Mouse (Mus musculus) neural tube, embryonic 10.5 days (tissue): ENCODE results near the gene Hdac9.

Experiments used
- DNase-seq: peaks from one replicate; pipeline ENCODE4 v3.0.0-alpha.2; 2017; ENCODE audit warnings: low spot score; ENCODE audit errors: extremely low spot score

The Hdac9 gene

GRCm38 (mm10) chr12:34916995-34917394 is at the start of gene Hdac9:
Gene Hdac9, minus strand, starts transcription at chr12:34917095.
- no peak for DNase-seq

GRCm38 (mm10) chr12:34949066-34949706 is 32.3 kb upstream of the Hdac9 start:
- DNase-seq, result no peak

DNA sequence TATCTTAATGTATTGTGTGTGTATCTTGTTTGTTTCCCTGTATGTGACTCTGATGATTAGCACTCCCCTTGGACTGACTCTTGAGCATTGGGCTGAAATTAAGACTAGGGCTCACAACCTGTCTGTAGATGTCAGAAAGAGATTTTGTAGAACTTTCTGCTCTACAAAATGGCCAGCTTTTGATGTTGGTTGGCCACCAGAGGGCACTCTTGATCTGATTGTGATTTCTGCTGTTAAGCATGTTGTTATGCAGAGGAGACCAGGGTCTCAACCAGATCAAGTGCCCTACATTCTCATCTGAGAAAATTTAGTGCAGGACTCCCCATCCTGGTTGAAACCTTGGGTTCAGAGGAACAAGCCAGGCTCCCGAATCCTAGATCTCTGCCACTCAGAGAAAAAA is 21.0 kb upstream of the Hdac9 start:
- no peak for DNase-seq

DNA sequence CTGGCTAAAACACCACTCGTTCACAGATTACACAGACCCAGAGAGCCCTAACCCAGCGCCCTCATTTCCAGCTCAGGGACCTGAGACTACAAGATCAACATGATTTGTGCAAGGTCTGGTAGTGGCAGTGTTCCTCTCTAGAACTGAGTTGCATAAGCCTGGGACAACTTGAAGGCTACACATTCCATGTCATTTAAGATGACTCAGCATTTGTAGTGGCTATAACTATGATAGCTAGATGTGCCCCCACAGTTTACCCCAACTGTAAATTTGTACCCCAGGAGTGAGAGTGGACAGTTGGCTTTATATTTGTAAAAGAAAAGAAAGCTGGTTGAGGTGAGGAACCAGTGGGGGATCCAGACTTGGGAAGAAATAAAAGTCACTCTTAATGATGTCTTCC is 8.9 kb downstream of the Hdac9 start:
- DNase-seq, result no peak

GRCm38 (mm10) chr12:34907506-34907850 is 9.4 kb downstream of the Hdac9 start:
- no peak for DNase-seq

DNA sequence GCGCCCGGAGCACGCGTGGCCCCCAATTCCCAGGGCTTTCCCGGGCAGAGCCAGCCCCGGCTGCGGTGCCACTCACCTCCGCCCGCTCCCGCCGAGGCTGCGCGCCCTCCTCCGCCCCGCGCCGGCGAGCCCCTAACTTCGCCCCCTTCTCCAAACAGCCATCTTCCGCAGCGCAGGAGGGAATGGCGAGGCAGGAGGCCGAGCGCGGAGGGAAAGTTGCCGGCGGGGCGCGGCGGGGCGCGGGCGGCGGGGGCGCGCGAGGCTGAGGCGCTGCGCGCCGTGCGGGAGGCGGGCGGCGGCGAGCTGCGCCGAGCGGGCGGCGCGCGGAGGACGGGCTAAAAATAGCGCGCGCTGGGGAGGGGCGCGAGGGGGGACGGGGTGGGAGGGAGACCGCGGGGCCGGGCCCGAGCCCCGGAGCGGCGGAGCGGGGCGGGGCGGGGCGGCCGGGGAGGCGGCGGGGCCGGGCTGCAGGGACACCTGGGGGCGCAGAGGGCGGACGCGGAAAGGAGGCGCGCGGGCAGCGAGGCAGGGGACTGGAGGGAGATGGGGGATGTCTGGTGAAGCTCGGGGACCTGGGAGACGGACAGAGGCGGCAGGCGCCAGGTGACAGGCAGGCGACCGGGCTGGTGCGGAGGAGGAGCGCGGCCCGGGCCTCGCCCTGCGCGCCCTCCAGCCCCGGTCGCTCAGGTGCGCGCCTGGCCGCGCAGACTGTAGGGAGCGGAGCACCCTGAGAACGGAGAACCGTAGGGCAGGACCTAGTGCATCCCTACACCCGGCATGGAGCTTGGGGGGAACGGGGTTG is 10.0 kb downstream of the Hdac9 start:
- DNase-seq, result peak; percentile 61

DNA sequence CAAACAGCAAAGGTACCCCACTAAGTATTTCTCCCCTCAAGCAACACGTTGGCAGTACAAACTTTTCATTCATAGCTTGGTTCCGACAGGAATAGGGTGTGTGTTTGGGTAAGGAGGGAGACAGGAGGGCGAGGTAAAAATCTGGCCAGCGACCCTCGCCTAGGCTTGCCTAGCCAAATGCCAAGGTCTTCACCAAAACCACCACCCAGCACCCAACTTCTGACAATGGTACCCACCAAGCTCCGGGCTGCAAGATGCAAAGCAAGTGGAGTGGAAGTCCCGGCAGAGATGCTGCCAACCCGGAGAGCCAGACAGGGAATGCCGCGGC is 10.6 kb downstream of the Hdac9 start:
- DNase-seq, result no peak

DNA sequence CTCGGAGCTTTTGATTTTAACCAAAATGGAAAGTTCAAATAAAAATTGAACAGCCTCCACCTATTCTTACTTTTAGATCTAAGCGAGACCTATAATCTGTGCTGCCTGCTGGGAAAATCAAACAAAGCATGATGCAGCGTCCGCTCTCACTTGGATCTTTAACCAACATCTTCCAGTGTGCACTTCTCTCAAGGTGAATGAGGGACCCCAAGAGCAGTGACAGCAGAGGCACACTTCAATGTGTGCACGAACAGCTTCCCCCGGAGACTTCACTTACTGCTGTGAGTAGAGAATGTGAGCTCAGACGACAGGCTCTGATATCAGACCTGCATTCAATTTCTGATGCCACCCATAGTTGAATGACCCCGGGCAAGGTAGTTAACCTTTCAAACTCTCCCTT is 16.7 kb downstream of the Hdac9 start:
- DNase-seq, result no peak

- DNase-seq, result no peak
These were observed 22.0 kb downstream of the Hdac9 start for GRCm38 (mm10) chr12:34894867-34895266.

GRCm38 (mm10) chr12:34888694-34889093 is 28.2 kb downstream of the Hdac9 start:
- DNase-seq, result no peak

DNA sequence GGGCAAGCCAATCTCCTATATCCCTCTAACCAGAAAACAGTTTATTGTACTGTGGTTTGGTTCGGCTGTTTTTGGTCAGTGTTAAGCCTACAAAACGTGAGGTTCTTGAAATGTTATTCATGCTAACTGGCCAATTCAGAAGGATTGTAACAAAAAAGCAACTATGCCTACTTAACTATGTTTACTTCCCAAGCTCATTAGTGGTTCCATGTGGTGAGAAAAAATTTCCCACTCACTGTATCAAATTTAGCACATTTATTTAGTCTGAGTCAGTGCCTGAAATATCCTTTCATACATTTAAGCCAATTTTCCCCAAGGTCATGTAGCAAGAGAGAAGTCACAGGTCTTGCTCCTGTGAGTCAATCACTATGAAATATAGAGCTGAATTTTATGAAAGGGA is 42.0 kb downstream of the Hdac9 start:
- no peak for DNase-seq

- no peak for DNase-seq
These were observed 45.9 kb downstream of the Hdac9 start for GRCm38 (mm10) chr12:34871028-34871427.

GRCm38 (mm10) chr12:34841196-34841595 is 75.7 kb downstream of the Hdac9 start:
- no peak for DNase-seq

DNA sequence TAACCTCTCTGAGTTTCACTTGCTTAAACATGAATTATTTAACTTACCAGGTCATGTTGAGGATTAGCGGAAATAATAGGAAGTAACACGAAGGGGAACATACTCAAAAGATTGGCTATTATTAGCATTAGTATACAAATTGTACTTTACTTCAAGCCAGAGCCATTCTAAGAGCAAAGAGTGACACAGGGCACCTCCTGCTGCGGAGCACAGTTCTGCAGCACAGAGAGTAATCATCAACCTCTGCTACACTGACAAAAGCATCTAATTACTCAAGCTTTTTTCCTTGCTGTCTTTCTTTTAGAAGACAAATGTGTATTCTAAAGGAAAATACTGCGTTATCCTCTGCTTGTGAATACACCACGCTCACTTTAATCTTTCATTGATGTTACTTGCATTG is 79.6 kb downstream of the Hdac9 start:
- no peak for DNase-seq

- no peak for DNase-seq
These were observed 80.0 kb downstream of the Hdac9 start for GRCm38 (mm10) chr12:34836864-34837263.

GRCm38 (mm10) chr12:34836085-34836484 is 80.8 kb downstream of the Hdac9 start:
- no peak for DNase-seq

GRCm38 (mm10) chr12:34835493-34835892 is 81.4 kb downstream of the Hdac9 start:
- DNase-seq, result no peak

DNA sequence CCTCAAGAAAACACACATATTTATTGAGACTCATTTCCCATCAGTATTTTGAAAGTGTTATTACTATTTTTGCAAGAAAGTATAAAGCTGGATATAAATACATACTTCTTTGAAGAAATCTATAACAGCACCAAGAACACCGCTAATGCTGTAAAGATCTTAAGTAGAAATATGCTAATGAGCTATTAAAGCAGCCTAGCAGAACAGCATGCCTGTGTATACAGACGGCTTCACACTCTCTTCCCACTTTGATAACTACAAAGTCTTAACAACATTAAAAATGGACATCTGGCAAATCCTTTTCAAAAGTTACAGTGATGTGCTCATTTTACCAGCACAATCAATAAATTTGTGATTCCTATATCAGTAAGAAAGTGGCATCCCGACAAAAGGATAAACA is 88.2 kb downstream of the Hdac9 start:
- DNase-seq, result no peak

DNA sequence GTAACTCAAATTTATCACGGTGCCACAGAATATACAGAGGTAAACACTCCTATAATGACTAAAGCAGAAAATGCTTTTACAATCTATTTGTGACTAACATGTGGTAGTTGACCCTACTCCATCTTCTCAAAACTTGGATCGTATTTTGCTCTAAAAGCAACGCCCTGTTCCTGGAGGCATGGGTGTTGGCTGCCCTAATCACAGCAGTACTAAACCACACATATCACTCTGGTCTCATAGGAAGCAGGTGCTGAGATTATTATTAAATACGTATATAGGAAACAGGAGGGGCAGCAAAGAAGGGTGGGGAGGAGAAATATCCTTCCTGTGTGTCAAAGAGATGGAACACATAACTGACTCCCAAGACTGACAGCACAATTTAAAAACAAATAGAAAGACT is 90.0 kb downstream of the Hdac9 start:
- no peak for DNase-seq

DNA sequence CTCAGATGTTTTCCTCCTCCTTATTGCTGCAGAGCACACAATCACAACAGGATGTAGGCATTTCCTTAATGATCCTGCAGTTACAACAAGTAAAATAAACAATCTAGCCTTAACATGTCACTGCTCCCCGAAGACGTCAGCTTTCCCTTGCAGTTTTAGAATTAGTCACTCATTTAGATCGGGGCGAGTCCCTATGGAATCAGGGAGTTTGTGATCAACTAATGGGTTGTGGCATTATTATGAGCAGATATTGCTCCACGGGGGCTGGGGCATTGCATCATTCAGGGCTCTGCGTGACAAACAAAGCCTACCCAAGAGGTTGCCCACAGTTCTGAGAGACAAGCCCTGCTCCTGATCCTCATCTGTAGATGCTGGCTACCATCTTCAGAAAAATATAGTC is 96.7 kb downstream of the Hdac9 start:
- no peak for DNase-seq

DNA sequence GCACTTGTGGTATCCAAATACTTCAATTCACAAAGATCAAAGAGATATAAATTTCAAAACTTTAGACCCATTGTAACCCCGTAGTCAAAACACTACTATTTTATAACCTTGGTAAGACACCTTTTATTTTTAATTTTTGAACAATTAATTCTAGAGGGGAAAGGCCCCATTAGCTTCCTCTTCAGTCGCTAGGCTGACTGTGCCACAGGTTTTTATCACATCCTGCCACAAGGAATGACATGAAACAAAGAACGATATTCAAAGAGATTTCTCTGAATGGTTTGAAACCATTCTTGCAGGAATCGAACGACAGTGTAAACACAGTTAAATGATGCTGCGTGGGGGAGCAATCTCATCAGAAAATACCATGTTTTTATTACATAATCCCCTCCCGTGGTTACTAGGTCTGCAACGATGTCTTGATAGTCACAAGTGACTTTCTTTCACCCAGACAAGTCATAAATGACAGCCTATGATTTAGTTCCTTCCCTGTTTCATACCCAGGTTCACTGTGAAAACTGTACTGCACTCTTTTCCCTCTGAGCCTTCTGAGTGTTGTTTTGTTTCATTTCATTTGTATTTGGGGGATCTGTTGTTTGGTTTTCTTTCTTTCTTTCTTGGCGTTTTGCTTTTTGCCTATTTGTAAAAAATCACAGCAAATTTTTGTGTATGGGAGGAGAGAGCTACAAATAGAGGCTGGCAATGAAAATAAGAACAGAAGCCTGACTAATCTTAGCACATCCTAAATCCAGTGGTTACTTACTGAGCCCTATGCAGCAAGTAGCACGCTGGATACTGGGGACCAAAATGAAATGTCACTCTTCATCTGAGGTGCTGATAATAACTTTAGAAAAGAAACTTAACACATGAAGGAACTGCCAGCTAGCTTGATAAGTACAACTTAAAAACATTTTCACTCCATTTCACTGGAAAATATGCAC is 105.0 kb downstream of the Hdac9 start:
- no peak for DNase-seq

GRCm38 (mm10) chr12:34810221-34810620 is 106.7 kb downstream of the Hdac9 start:
- DNase-seq, result no peak
